Mouse (Mus musculus) right cerebral cortex, adult 18-20 months (tissue): ENCODE data around the gene Rbm6.

Experiments used
- DNase-seq: peaks from one replicate; pipeline ENCODE4 v3.0.0; 2022; ENCODE audit warnings: mixed read lengths

The Rbm6 gene

DNA sequence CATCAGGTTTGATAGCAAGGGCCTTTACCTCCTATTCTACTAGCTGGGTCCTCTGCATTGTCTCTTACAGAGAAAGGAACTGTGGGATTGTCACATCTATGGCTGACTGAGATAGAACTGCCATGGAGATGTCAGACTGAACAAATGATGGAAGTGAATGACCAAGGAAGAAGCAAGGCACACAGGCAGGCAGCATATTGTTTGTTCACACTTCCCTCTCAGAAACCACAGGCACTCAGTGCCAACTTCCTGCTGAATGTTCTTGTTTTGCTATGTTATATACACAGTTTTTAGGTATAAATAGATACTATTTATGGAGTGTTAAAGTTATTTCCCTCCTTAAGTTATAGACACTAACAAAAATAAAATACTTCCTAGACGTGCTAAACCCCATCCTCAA lies 125.7 kb downstream of the Rbm6 start:
- DNase-seq: no peak

DNA sequence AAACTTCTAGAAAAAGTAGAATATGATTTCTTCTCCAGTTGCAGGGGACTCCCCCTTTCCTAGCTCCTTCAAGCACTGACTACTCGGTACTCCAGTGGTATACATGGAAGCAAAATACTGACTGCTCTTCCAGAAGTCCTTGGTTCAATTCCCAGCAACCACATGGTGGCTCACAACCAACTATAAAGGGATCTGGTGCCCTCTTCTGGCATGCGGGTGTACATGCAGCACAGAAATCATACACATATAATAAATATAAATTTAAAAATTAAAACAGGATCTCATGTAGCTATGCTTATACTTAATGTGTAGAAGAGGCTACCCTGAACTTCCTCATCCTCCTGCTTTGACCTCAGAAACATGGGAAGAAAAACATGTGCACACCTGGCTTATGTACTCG lies 126.4 kb downstream of the Rbm6 start:
- DNase-seq: no peak

DNA sequence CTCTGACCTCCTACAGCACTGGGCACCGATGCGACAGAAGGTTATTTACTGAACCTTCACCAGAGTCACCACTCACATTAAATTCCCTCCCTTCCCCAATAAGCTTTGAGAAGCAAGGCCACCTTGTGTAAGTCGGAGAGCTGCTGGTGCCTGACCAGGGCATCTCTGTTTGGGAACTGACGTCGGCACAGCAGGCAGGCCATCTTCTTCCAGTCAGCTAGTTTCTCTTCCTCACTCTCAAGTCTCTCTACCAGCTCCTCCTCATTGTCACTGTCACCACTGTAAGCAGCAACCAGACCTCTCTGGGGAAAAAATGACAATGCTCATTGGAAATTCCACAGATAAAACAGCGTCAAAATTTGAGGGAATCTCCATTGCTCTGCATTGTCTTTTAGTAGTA lies 129.0 kb downstream of the Rbm6 start:
- DNase-seq: no peak

DNA sequence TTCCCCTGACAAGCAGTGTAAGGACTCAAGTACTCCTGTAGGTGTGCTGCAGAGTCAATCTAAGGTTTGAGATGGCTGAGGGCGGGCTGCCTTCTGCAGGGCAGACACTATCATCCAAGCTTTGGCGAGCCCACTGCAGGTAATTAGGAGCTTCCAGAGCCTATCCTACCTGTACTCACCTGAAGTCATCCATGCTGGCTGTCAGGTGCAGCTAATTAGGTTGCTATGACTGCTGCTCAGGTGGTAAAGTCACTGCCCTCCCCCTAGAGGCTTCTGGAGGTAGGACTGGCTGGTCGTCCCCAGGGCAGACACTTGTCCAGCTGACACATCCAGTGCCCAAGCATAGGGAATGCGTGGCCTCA lies 134.2 kb downstream of the Rbm6 start:
- peak; percentile 22 for DNase-seq

DNA sequence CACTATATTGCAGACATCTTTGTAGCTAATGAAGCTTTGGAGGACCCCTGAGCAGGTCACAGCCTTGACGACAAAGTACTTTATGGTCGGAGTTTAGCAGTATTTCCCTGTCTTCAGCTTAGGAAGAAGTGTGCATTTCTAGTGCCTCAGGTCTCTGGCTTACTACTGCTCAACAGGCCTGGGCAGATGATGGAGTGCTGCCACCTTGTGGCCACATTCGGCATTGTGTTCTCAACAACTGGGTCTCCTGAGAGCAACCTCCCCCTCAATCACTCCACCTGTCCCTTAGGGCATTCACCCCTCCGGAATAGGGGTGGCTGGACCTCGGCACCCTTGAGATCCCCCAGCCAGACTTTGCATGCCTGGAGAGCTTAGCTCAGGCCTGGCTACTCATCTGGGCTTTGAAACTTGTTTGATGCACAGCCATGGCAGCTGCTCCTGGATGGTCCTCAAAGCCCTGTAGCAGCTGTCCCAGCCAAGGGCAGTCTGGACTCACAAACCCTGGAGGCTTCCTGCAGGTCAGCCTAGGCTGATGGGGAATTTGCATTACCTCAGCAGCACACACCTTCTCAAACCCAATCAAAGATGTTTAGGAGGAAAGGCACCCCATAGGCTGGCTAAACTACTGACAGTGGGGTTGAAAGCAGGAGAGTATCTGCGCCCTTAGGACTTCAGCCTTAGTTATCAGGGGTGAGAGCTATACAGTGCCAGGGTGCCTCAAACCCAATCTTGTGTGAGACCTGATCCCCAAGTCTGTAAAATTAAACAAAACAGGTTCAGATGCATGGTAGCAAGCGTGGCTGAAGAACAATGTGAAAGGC lies 134.8 kb downstream of the Rbm6 start:
- peak; percentile 85 for DNase-seq

DNA sequence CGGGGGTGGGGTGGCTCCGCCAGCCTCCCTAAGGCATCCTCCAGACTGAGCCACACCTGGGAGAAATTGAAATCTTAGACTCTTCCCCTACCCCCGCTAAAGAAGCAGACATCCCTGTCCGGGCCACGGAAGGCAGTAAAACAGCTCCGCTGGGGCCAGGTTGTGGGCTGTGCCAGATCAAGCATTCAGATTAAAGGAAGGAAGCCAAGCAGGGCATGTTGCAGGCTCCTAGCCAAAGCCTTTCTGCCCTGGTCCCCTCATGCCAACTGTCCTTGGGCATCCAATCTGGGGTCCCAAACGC lies 136.9 kb downstream of the Rbm6 start:
- DNase-seq: no peak

DNA sequence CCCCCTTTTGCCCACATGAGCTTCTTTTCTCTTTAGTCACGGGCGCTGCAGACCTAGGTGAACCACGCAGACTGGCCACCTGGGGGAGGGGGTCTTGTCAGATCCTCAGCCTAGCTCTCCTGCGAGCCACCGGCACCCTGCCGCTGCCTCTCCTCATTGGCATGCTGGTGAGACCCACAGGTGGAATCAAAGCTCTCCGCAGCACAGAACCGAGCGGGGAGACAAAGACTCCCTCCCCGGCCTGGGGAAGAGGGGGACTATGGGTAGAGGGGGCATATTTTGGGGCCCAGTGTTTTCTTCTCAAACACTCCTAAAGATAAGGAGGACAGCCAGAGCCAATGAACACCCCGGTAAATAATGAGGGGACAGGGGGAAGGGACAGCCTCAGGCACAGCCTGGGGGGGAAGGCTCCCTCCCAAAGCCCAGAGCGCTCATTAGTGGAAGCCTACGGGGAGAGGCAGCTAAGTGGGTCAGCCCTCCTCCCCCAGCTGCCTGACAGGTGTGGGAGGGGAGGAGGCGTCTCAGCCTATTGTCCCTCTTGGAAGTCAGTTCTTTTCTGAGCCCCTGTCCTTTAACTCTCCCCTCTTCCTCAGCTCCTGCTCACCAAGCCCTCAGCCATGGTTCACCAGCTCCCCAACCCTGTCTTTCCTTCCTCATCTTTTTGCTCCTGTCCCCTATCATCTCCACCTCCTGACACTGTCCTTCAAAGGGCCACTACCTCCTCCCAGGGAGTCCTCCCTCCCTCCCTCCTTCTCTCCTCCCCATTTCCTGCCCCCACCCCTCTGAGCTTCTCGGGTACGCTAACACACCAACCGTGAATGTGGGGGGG lies 137.5 kb downstream of the Rbm6 start:
- DNase-seq: no peak

DNA sequence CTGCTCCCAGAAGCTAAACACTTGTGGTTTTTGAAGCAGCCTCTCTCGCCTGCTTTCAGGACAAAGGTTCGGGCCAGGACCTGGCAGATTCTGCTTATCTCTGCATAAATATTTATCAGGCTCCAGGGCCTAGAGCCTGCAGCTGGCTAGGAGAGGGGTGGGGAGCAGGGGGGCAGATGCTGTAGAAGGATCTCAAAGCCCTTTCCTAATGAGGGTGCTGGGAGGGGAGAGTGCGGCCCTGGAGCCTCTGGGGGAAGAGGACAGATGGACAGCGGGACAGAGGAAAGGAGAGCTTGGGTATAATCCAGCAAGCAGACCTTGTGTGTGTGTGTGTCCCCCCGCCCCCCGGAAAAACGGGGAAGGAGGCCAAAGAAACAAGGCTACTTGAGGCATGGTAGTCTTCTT lies 138.5 kb downstream of the Rbm6 start:
- DNase-seq: no peak

DNA sequence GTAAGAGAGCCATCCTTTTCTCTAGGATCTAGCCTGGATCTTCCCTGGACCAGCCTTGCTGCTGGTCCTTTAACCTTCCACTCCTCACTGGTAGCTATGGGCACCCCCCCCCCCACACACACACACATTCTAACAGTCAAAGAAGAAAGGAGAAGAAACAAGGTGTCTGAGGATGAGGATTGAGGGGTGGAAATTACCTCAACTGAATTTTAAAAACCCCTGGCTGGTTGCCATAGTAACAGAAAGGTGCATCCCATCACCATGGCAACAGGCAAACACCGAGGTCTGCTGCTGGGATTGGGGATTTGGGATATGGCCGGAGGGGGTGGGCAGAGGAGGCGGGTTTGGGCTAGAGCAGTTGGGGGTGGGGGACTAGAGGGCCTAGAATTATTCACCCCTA lies 143.3 kb downstream of the Rbm6 start:
- no peak for DNase-seq

DNA sequence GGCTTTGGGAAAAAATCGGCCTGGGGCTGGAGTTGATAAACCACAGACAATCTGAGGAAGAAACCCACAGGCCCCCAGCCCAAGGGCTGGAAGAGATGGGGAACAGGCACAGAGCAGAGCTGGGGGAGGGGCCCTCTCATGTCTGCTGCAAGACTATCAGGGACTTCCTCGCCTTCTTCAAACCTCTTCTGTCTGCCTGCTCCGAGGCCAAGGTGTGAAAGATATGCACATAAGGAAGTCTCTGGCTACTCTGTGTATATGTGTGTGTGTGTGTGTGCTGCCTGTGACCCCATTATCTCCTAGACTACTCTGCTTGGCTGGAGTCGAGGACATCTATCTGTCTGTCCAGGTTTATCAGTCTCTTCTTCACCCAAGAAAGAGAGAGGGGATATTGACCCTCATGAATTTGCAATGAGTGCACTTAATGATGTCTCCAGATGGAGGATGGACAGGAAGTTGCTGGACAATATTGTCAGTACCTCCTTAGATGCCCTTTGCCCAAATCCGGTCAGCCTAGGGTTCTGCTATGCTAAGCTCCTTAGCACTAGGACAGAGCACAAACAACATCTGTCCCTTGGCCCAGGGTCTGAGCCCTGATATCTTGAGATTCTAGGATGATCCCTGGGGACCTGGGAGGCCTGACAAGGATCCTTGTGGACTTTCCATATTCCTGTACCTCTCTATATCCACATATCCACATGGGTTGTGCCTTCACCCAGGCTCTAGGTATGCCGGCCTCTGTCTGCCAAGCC lies 143.9 kb downstream of the Rbm6 start:
- no peak for DNase-seq

DNA sequence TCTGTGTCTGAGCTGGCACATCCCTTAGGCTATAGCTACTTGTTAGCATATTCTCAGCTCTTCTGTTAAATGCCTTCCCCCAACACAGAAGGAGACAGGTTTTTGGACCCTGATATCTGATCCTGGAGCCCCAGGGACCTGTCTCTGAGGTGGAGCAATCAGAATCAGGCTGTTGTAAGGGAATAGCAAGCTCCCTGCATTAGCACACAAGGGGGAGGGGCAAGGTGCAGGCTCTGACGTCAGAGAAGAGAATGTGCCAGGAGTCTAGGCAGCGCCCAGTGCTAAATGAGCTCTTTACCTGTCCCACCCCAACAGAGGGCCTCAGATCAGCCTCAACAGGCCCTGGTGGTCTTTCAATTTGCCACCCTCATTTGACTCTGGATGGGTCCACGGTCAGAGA lies 146.0 kb downstream of the Rbm6 start:
- DNase-seq: no peak

DNA sequence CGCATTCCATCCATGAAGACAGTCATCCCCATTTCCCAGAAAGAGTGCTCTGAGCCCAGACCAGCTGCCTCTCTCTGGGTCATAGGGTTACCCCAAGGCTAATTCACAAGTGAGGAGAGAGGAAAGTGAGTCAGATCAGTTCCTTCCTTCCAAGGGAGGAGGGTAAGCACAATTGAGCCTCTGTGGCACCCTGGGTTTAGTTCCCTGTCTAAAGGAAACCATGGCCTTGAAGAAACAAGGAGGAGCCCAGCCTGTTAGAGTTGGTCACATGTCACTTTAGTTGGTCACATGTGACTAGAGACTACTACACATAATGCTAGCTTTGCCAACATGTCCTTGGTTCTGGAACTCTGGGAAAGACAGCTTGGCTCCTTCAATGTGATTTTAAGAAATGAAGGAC lies 148.2 kb downstream of the Rbm6 start:
- DNase-seq: no peak

DNA sequence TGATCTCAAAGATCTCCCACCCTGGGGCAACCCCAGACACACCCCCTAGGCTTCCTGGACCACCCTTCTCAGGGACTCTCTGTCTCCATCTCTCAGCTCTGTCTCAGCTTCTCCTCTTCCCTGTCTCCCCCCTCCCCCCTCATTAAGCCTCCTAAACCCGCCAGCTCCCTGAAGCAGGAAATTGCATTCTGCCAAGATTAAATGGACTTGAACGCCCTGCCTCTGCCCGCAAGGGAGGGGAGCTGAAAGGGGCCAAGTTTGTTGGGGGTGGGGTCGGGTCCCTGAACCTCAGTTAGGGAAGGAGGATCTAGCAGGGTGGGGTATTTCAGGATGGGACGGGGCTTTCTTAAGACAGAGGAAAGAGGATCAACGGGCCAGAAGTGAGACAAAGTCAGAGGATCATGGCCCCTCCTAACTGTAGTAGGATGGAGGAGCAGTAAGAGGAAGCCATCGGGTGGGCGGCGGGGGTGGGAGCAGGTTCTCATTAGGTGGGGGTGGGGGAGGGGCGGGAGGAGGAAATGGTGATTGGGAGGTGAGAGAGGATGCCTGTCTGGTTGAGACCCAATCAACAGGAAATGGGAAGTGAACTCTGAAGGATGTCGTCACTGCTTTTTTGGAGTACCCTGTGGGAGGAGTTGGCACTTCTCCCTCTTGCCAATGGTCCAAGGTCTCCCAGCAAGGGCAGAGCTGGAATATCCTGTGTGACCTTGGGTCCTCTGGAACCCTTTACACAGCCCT lies 149.1 kb downstream of the Rbm6 start:
- no peak for DNase-seq
